Mouse (Mus musculus): ENCODE results near the gene Ramp3. TPM values are rescaled to one million over a fixed set of nuclear protein-coding genes. Genes with fewer than 3 reads are reported as not detected.

The Ramp3 gene
- not detected for polyA plus RNA-seq (2014; fragmentation: Illumina TruSeq; extraction: RNeasy Lipid Tissue Mini Kit (QIAGEN cat#74804); ENCODE audit: low replicate concordance)

GRCm38 (mm10) chr11:6658271-6658670 is at the start of gene Ramp3:
Ramp3 (plus strand) TSS chr11:6658521.

GRCm38 (mm10) chr11:6625478-6626387 is 32.6 kb upstream of the Ramp3 start, which contains the start of gene Tbrg4:
Tbrg4 (minus strand) TSS chr11:6626067.

GRCm38 (mm10) chr11:6638537-6638936 is 19.8 kb upstream of the Ramp3 start, which contains the start of gene Wap:
Wap (minus strand) TSS chr11:6638637.

Other genes starting within 250 kb of the Ramp3 start
- gene Ppia, start 243.1 kb upstream of the Ramp3 start, polyA plus RNA-seq (2014; fragmentation: Illumina TruSeq; extraction: RNeasy Lipid Tissue Mini Kit (QIAGEN cat#74804); ENCODE audit: low replicate concordance): 431 TPM
- gene H2afv, start 214.1 kb upstream of the Ramp3 start, polyA plus RNA-seq (2014; fragmentation: Illumina TruSeq; extraction: RNeasy Lipid Tissue Mini Kit (QIAGEN cat#74804); ENCODE audit: low replicate concordance): 18.7 TPM
- gene Purb, start 182.6 kb upstream of the Ramp3 start, polyA plus RNA-seq (2014; fragmentation: Illumina TruSeq; extraction: RNeasy Lipid Tissue Mini Kit (QIAGEN cat#74804); ENCODE audit: low replicate concordance): 147 TPM
- 0.30 TPM for gene Myo1g, start 137.6 kb upstream of the Ramp3 start, polyA plus RNA-seq (2014; fragmentation: Illumina TruSeq; extraction: RNeasy Lipid Tissue Mini Kit (QIAGEN cat#74804); ENCODE audit: low replicate concordance)
- 0.82 TPM for gene Ccm2, start 111.6 kb upstream of the Ramp3 start, polyA plus RNA-seq (2014; fragmentation: Illumina TruSeq; extraction: RNeasy Lipid Tissue Mini Kit (QIAGEN cat#74804); ENCODE audit: low replicate concordance)
- not detected for gene Nacad, start 52.5 kb upstream of the Ramp3 start, polyA plus RNA-seq (2014; fragmentation: Illumina TruSeq; extraction: RNeasy Lipid Tissue Mini Kit (QIAGEN cat#74804); ENCODE audit: low replicate concordance)
- 1.0 TPM for gene Tbrg4, start 32.5 kb upstream of the Ramp3 start, polyA plus RNA-seq (2014; fragmentation: Illumina TruSeq; extraction: RNeasy Lipid Tissue Mini Kit (QIAGEN cat#74804); ENCODE audit: low replicate concordance)
- not detected for gene Wap, start 19.9 kb upstream of the Ramp3 start, polyA plus RNA-seq (2014; fragmentation: Illumina TruSeq; extraction: RNeasy Lipid Tissue Mini Kit (QIAGEN cat#74804); ENCODE audit: low replicate concordance)
- not detected for gene Gm11983, start 179.1 kb downstream of the Ramp3 start, polyA plus RNA-seq (2014; fragmentation: Illumina TruSeq; extraction: RNeasy Lipid Tissue Mini Kit (QIAGEN cat#74804); ENCODE audit: low replicate concordance)